Mouse (Mus musculus) thymus, adult 2 months (tissue): Measurements from ENCODE around the gene Hoxb8.

Source experiments
- CTCF ChIP-seq: fragments of 200-500 bp; IDR thresholded peaks from 2 replicates; pipeline ENCODE4 v1.5.1; 2012; ENCODE audit warnings: mild to moderate bottlenecking, control low read depth, low read length, moderate library complexity, borderline replicate concordance; ENCODE audit not compliant: control insufficient read depth, poor library complexity, insufficient read depth; ENCODE audit errors: extremely low read depth
- POLR2A ChIP-seq: fragments of 200-500 bp; IDR thresholded peaks from 2 replicates; pipeline ENCODE4 v1.6.1; 2012; ENCODE audit warnings: mild to moderate bottlenecking, low read length, control low read depth, moderate library complexity; ENCODE audit not compliant: control insufficient read depth, poor library complexity, insufficient read depth; ENCODE audit errors: extremely low read depth

- TF ChIP-seq POLR2A (no peak), CTCF (no peak)
These were observed 32.2 kb downstream of the Hoxb8 start for GRCm38 (mm10) chr11:96313806-96314428.
